Mouse (Mus musculus): Measurements from ENCODE around the gene Psmb5. TPM values are rescaled to one million over a fixed set of nuclear protein-coding genes. Genes with fewer than 3 reads are reported as not detected.
A peak's percentile ranks its signal among the peaks of the same experiment; 100 is the strongest.

Psmb5 gene
- total RNA-seq, 2 experiments from 2014 or later, result 173 to 201 TPM

DNA sequence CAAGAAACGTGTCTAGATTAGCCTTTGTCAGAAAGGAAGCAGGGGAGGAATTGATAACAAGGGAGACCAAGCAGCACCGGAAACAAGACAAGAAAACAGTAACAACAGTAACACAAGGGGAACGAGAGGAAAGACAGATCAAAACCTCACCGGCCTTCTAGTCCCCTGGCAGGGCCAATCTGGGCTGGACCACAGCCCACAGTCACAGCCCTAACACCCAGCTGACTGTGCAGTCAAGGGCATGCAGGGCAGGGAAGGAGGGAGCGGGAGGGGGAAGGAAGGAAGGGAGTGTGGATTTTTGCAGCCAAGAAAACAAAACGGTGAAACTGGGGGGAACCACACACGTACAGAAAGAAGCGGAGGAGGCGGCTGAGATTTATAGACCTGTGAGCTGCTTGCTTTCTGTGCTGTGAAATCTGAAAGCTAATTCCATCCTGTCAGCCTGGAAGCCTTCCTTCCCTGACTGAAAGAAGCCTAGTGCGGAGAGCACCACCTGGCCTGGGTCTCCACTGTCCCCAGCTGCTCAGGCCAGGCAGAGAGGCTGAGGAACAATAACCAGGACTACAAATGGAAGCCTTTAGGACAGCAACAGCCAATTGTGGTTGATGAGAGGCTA is 25.4 kb downstream of the Psmb5 start:
- peak; percentile 65 to 76 for DNase-seq

DNA sequence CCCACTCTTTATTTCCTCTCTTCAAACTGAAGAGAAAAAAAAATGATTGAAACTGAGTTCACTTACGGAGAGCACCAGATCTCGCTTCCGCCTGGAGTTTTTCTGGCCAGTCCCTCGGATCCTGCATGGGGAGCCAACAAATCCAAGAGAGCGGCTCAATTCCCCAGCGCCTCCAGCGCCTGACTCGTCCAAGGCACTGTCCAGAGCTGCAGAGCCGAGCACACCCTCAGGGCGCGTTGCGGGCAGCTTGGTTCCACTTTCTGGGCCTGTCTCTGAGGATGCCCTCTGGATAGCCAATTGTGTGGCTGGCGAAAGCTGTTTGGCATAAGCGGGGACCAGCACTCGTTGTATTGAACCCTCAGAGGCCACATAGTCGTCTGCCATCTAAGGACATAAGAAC is 26.8 kb downstream of the Psmb5 start:
- DNase-seq, result no peak

GRCm38 (mm10) chr14:54583681-54584338 is 34.0 kb downstream of the Psmb5 start:
- DNase-seq, result peak; percentile 65 to 80

DNA sequence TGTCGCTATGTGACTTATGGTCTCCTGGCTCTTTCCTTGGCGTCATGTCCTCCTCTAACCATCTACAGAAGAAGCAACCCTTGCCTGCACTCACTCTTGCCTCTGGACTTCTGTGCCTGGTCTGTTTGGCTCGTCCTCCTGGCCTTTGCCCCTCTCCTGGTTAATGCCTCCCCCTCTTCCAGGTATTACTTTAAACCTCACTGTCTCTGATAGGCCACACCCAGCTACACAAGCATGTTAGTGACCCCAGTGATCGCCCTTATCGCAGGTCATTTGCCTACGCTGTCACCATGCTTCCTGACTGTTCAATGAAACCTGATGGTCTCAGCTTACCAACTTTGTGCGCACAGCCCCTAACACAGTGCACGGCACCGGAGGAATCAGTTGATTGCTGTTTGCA is 35.3 kb downstream of the Psmb5 start:
- DNase-seq, result no peak

- peak in 1 of 2 experiments; percentile 48 for DNase-seq
Measured at GRCm38 (mm10) chr14:54579638-54580037, 38.2 kb downstream of the Psmb5 start.

- peak in 1 of 2 experiments; percentile 60 for DNase-seq
Measured at GRCm38 (mm10) chr14:54578063-54578462, 39.8 kb downstream of the Psmb5 start.

DNA sequence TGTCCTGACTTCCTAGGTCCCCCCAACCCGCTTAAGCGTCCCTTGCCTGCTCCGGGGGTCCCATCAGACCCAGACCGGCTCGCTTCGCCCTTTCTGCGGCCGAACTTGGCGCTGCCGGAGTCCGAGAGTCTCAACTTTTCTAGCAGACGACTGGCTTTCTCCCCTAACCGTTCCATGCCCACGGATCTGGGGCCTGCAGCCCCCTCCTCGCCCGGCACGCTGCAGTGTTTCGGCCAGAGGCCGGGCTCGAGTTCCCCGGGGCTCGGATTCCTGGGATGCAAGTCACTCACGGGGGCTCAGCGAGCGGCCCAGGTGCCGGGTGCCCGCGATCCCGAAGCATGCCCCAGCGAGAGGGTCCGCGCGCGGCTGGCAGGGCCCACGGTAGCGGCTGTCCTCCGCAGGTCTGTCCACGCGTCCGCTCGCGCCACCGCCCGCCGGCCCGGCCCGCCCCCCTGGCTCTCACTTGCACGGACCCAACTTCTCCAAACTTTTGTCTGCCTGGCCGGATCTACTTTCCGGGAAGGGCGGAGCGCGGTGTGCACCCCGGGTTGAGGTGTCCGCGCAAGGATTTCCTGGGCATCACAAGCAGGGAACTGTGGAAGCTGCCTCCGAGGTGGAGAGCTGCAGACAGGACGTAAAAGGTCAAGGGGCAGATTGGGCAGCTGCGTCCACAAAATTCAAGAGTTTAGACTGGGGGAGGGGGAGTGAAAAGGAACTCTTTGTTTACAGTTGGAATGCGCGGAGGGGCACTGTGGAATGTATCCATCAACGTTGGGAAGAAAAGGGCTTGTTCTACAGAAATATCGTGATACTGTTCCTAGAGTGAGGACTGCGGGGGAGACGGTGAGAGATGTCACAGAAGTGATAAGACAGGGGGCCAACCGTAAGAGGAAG is 40.5 kb downstream of the Psmb5 start, which contains the start of gene Ajuba:
Gene Ajuba (minus strand): TSS at position 470 of the 894 bp plus-strand sequence.
- peak; percentile 94 to 95 for DNase-seq

DNA sequence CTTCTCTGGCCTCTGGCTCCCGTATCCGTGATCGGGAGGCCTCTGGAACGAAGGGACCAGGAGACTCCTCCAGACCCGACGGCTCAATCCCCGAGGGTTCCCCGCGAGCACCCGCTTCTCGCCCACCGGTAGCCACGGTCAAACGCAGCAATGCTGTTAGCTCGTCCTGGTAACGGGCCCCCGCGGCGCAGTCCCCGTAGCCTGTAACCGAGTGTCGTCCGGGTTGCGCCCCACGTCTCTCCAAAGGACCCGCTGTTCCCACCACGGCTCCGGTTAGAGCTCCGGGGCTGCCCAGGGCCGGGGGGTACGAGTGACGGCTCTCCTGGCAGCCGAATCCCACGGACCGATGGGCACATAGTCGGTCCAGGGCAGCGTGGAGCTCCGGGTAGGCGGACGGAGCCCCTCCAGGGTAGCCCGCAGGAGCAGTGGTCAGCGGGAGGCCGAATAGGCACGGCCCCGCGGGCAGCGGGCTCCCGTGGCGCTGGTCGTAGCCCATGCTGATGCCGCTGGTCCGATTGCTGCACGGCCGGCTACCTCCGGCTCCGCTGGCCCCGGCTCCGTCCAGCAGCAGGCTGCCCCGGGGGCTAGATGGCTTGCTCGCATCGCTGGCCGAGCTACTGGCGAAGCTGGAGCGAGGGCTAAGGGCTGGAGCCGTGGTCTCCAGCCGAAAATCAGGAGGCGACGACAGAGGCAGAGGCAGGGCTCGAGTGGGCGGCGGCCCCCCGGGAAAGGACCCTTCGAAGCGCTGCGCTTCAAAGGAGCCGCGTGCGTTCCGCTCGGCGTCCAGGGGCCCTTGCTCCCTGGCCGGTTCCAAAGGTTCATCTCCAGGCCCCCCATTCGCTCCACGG is 41.4 kb downstream of the Psmb5 start:
- peak in 1 of 2 experiments; percentile 53 for DNase-seq

DNA sequence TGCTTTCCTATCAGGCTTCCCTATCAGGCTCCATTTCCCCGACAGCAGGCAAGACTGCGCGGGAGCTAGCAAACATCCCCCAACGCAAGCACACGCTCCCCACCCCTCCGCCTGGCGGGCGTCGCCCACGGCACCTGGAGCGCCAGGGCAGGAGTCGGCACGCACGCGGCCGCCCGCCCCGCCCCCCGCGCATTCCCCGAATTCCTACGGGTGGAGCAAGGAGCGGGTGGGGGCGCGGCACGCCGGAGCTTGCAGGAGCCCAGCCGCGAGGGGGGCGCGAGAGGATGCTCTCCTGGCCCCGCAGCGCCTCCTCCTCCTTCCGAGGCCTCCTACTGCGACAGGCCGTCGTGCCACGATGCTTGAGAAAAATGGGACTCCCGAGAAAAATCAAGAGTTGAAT is 42.2 kb downstream of the Psmb5 start:
- DNase-seq, result peak; percentile 69 to 74

DNA sequence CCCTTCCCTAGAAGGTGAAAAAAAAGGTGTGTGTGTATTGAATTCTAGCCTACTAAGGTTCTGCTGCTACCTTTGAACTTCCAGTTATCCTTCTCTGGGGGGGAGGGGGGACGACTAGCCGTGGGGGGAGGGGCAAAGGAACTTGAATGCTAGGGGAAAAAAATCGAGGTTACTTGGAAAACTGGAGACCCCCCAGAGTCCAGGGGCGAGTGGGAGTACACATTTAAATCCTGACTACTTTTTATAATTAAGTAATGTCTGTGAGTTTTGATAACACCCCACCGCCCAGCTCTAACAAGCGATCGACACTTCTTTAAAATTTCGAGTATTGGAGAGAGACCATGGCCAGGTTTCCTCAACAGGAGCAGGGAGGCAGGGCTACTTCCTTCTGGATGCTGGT is 42.8 kb downstream of the Psmb5 start:
- no peak for DNase-seq

DNA sequence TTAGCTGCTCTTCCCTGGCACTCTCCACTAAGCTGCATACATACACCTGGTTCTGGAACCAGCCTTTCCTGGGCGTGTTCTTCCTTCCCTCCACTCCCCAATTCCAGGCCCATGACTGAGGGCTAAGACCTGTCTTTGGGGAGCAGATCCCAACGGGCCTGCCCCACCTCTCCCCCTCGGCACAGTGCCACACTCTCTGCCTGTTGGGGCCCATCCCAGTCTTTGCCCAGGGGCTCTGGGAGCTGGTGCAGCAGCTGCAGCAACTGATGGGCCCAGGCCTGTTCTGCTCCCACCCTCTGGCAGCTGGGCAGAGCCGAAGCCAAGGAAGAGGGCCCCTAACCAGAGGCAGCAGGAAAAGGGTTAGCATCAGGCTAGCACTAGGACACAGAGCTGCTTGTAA is 43.6 kb downstream of the Psmb5 start:
- no peak for DNase-seq

GRCm38 (mm10) chr14:54572790-54573736 is 44.8 kb downstream of the Psmb5 start:
- peak in 1 of 2 experiments; percentile 54 for DNase-seq

GRCm38 (mm10) chr14:54572122-54572521 is 45.7 kb downstream of the Psmb5 start:
- DNase-seq, result no peak

DNA sequence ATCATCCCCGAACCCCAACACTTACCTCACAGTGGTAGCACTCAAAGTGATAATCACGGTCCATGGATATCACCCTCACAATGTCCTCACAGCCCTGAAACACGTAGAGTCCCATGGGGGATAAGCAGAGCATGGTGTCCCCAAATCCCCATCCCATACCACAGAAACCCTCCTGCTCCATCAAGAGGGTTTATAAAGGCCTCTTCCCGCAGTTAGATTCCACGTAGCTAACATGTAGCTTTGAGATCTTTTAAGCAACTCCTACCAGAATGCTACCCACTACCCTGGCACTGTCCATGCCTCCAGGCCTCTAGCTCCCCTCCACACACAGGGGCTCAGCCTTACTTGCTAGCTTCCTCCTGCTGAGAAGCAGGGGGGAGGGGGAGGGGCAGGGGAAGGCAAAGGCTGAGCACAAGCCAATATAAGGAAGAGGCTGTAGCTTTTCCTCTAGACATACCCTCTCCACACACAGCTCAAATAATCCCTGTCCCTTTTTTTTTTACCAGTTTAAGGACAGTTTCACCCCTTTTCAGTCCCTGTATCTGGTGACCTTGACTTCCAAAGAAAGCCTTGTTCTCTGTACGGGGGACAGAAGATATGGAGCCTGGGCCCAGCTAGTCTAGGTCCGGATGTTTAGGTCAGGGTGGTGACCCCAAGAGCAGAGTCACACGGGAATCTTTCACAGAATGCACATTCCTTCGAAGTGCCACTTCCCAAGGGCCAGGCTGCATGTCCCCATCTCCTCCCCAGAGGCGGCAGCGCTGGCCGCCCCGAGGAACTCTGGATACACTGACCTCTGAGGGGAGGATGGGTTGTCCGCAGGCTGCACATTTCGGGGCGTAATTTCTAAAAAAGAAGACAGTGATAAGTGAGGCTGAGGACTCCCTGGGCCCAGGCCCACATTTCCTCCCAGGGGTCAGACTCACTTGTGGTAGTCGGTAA is 48.1 kb downstream of the Psmb5 start:
- DNase-seq, result peak in 1 of 2 experiments; percentile 54

GRCm38 (mm10) chr14:54568694-54569414 is 49.0 kb downstream of the Psmb5 start:
- peak; percentile 79 to 89 for DNase-seq

Data from heart, adult 18-20 months (tissue).